Mouse (Mus musculus) liver (tissue): ENCODE results near the gene Nmnat2.

ENCODE experiments used
- DNase-seq: peaks from one replicate; pipeline ENCODE4 v3.0.0-alpha.2; 2020; ENCODE audit warnings: mixed read lengths

Nmnat2 gene

GRCm38 (mm10) chr1:153095826-153096727 is 141.3 kb downstream of the Nmnat2 start:
- no peak for DNase-seq

- DNase-seq = no peak
Observed at GRCm38 (mm10) chr1:153097017-153097675, 142.4 kb downstream of the Nmnat2 start.

- no peak for DNase-seq
Observed at GRCm38 (mm10) chr1:153098586-153098985, 143.8 kb downstream of the Nmnat2 start.

GRCm38 (mm10) chr1:153100912-153101311 is 146.1 kb downstream of the Nmnat2 start:
- no peak for DNase-seq

- peak; percentile 56 for DNase-seq
Observed at GRCm38 (mm10) chr1:153101327-153101880, 146.6 kb downstream of the Nmnat2 start.

GRCm38 (mm10) chr1:153102296-153103185 is 147.7 kb downstream of the Nmnat2 start:
- no peak for DNase-seq

GRCm38 (mm10) chr1:153103186-153103554 is 148.4 kb downstream of the Nmnat2 start:
- DNase-seq = no peak

GRCm38 (mm10) chr1:153104804-153105203 is 150.0 kb downstream of the Nmnat2 start:
- peak; percentile 34 for DNase-seq

- DNase-seq = no peak
Observed at GRCm38 (mm10) chr1:153107866-153108265, 153.1 kb downstream of the Nmnat2 start.

GRCm38 (mm10) chr1:153109346-153109745 is 154.6 kb downstream of the Nmnat2 start:
- no peak for DNase-seq

- DNase-seq = no peak
Observed at GRCm38 (mm10) chr1:153109836-153110235, 155.0 kb downstream of the Nmnat2 start.

GRCm38 (mm10) chr1:153111596-153111995 is 156.8 kb downstream of the Nmnat2 start:
- no peak for DNase-seq

- no peak for DNase-seq
Observed at GRCm38 (mm10) chr1:153115315-153115714, 160.5 kb downstream of the Nmnat2 start.

GRCm38 (mm10) chr1:153120544-153120943 is 165.8 kb downstream of the Nmnat2 start:
- DNase-seq = no peak

GRCm38 (mm10) chr1:153121320-153121719 is 166.5 kb downstream of the Nmnat2 start:
- DNase-seq = no peak

- no peak for DNase-seq
Observed at GRCm38 (mm10) chr1:153122764-153123163, 168.0 kb downstream of the Nmnat2 start.

GRCm38 (mm10) chr1:153124502-153124901 is 169.7 kb downstream of the Nmnat2 start:
- no peak for DNase-seq

- no peak for DNase-seq
Observed at GRCm38 (mm10) chr1:153125287-153126275, 170.8 kb downstream of the Nmnat2 start.

- no peak for DNase-seq
Observed at GRCm38 (mm10) chr1:153126491-153127381, 171.9 kb downstream of the Nmnat2 start.

GRCm38 (mm10) chr1:153127622-153128021 is 172.8 kb downstream of the Nmnat2 start:
- no peak for DNase-seq
